Mouse (Mus musculus): Measurements from ENCODE around the gene Jun.

Gene Jun

GRCm38 (mm10) chr4:95052025-95052899 is at the start of gene Jun:
Jun (minus strand) TSS chr4:95052222.
- peak; percentile 100 for DNase-seq (ENCODE audit: inconsistent age in 2 of 2, low spot score in 1 of 2)

- no peak for DNase-seq (ENCODE audit: inconsistent age in 2 of 2, low spot score in 1 of 2)
These were observed 49.7 kb upstream of the Jun start for GRCm38 (mm10) chr4:95101684-95102083.

GRCm38 (mm10) chr4:95100694-95101093 is 48.7 kb upstream of the Jun start:
- peak in 1 of 2 experiments; percentile 58 for DNase-seq (ENCODE audit: inconsistent age in 2 of 2, low spot score in 1 of 2)

- DNase-seq (ENCODE audit: inconsistent age in 2 of 2, low spot score in 1 of 2): no peak
These were observed 47.4 kb upstream of the Jun start for GRCm38 (mm10) chr4:95099373-95099772.

GRCm38 (mm10) chr4:95098722-95099097 is 46.7 kb upstream of the Jun start:
- DNase-seq (ENCODE audit: inconsistent age in 2 of 2, low spot score in 1 of 2): no peak

- DNase-seq (ENCODE audit: inconsistent age in 2 of 2, low spot score in 1 of 2): peak in 1 of 2 experiments; percentile 65
These were observed 46.1 kb upstream of the Jun start for GRCm38 (mm10) chr4:95097942-95098721.

- DNase-seq (ENCODE audit: inconsistent age in 2 of 2, low spot score in 1 of 2): no peak
These were observed 44.7 kb upstream of the Jun start for GRCm38 (mm10) chr4:95096731-95097130.

GRCm38 (mm10) chr4:95095911-95096310 is 43.9 kb upstream of the Jun start:
- DNase-seq (ENCODE audit: inconsistent age in 2 of 2, low spot score in 1 of 2): no peak

- no peak for DNase-seq (ENCODE audit: inconsistent age in 2 of 2, low spot score in 1 of 2)
These were observed 43.3 kb upstream of the Jun start for GRCm38 (mm10) chr4:95095355-95095754.

- peak; percentile 68 to 81 for DNase-seq (ENCODE audit: inconsistent age in 2 of 2, low spot score in 1 of 2)
These were observed 42.7 kb upstream of the Jun start for GRCm38 (mm10) chr4:95094700-95095113.

- DNase-seq (ENCODE audit: inconsistent age in 2 of 2, low spot score in 1 of 2): peak in 1 of 2 experiments; percentile 64
These were observed 41.6 kb upstream of the Jun start for GRCm38 (mm10) chr4:95093615-95094014.

GRCm38 (mm10) chr4:95092516-95092915 is 40.5 kb upstream of the Jun start:
- no peak for DNase-seq (ENCODE audit: inconsistent age in 2 of 2, low spot score in 1 of 2)

GRCm38 (mm10) chr4:95091536-95091935 is 39.5 kb upstream of the Jun start:
- no peak for DNase-seq (ENCODE audit: inconsistent age in 2 of 2, low spot score in 1 of 2)

GRCm38 (mm10) chr4:95089968-95090367 is 37.9 kb upstream of the Jun start:
- DNase-seq (ENCODE audit: inconsistent age in 2 of 2, low spot score in 1 of 2): no peak

GRCm38 (mm10) chr4:95089053-95089452 is 37.0 kb upstream of the Jun start:
- no peak for DNase-seq (ENCODE audit: inconsistent age in 2 of 2, low spot score in 1 of 2)

- peak in 1 of 2 experiments; percentile 35 for DNase-seq (ENCODE audit: inconsistent age in 2 of 2, low spot score in 1 of 2)
These were observed 31.9 kb upstream of the Jun start for GRCm38 (mm10) chr4:95083957-95084356.

GRCm38 (mm10) chr4:95083191-95083729 is 31.2 kb upstream of the Jun start:
- peak in 1 of 2 experiments; percentile 41 for DNase-seq (ENCODE audit: inconsistent age in 2 of 2, low spot score in 1 of 2)

GRCm38 (mm10) chr4:95082481-95083088 is 30.6 kb upstream of the Jun start:
- DNase-seq (ENCODE audit: inconsistent age in 2 of 2, low spot score in 1 of 2): peak; percentile 76 to 93

GRCm38 (mm10) chr4:95081632-95082031 is 29.6 kb upstream of the Jun start:
- DNase-seq (ENCODE audit: inconsistent age in 2 of 2, low spot score in 1 of 2): peak; percentile 88 to 92

- no peak for DNase-seq (ENCODE audit: inconsistent age in 2 of 2, low spot score in 1 of 2)
These were observed 26.6 kb upstream of the Jun start for GRCm38 (mm10) chr4:95078625-95079024.

- no peak for DNase-seq (ENCODE audit: inconsistent age in 2 of 2, low spot score in 1 of 2)
These were observed 24.3 kb upstream of the Jun start for GRCm38 (mm10) chr4:95076279-95076678.

All from adrenal gland, adult (tissue).